Mouse (Mus musculus): ENCODE data around the gene Insl5.

GRCm38 (mm10) chr4:103067906-103068655, 41.4 kb upstream of the Insl5 start:
- TF ChIP-seq POLR2A (IDR thresholded peaks at IDR 0.05; ENCODE audit: borderline replicate concordance, extremely low read depth, insufficient read depth, insufficient read length, poor library complexity, severe bottlenecking) (no peak), CTCF (IDR thresholded peaks at IDR 0.05; ENCODE audit: borderline replicate concordance, extremely low read depth, insufficient read depth, insufficient read length) (no peak)

All from brain, embryonic 14.5 days (tissue).